Mouse (Mus musculus) layer of hippocampus, adult 9-10 months (tissue): ENCODE results near the gene Zfp992.
"Not testable (repeated sequence)": the region's sequence is repeated elsewhere in the genome, so short reads cannot be mapped to it uniquely, and the experiment has no call there.

Experiments used
- DNase-seq: peaks from one replicate; pipeline ENCODE4 v3.0.0; 2022; ENCODE audit warnings: low spot score

The Zfp992 gene

DNA sequence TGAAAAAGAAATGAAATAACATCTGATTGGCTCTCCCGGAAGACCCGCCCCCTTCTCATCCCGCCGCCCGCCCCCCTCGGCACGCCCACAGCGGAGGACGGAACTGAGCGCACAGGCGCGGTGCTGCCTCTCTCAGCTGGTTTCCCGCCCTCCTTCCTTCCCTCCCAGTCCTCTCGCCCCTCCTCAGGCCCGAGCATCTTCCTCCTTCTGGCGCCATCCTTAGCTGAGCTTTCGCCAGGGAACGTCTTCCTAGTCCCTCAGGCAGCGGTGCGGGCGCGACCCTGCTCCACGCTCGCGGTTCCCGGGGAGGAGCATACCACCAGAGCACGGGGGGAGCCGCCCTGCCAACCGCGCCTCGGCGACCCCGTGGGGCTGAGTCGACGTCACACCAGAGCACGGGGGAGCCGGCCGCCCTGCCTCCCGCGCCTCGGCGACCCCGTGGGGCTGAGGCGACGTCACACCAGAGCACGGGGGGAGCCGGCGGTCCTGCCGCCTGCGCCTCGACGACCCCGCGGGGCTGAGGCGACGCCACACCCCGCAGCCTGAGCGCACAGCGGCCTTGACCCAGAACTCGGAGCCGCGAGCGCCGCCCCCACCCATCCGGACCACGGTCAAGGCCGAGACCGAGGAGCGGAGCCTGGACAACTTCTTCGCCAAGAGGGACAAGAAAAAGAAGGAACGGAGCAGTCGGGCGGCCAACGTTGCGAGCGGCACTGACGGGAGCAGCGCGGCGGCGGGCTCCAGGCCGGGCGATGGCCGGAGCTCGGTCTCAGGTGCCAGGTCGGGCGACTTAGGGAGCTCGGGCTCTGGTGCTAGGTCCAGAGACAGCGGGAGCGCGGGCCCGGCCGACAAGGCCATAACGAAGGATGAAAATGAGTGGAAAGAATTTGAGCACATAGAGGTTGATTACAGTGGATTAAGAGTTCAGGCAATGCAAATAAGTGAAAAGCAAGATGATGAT lies 26.2 kb downstream of the Zfp992 start:
- DNase-seq: not testable (repeated sequence)

GRCm38 (mm10) chr4:146476260-146476659 lies 27.4 kb downstream of the Zfp992 start:
- DNase-seq: not testable (repeated sequence)

DNA sequence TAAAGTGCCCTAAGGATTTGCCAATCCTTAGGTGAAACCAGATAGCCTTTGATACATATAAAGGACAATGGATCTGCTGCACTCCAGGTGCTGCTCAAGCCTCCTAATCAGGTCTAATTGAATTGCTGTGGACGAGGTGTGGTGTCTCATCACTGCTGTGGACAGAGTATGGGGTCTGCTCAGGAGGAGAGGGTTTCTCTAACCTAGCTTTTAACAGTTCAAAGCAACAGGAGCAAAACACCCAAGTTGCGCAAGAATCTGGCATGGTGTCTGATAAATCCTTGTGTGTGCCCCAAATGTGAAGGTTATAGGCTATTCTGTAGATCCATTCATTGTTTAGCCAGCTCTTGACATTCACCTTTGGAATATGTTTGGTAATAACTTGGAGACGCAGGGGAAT lies 28.1 kb downstream of the Zfp992 start:
- DNase-seq: not testable (repeated sequence)

- DNase-seq: not testable (repeated sequence)
Observed at GRCm38 (mm10) chr4:146480376-146481096, 31.7 kb downstream of the Zfp992 start.

DNA sequence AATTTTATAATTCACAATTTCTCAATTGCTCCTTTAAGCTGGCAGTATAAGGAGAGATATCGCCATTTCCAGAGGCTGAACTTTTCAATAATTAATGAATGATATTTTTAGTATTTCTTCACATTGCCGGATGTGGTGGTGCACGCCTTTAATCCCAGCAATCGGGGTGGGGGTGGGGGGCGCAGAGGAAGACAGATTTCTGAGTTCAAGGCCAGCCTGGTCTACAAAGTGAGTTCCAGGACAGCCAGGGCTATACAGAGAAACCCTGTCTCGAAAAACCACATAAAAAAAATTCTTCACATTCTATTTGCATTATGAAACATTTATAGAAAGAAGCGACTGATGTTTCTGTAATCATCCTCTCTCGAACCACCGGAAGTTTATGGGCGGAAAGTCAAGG lies 33.7 kb downstream of the Zfp992 start:
- DNase-seq: not testable (repeated sequence)

DNA sequence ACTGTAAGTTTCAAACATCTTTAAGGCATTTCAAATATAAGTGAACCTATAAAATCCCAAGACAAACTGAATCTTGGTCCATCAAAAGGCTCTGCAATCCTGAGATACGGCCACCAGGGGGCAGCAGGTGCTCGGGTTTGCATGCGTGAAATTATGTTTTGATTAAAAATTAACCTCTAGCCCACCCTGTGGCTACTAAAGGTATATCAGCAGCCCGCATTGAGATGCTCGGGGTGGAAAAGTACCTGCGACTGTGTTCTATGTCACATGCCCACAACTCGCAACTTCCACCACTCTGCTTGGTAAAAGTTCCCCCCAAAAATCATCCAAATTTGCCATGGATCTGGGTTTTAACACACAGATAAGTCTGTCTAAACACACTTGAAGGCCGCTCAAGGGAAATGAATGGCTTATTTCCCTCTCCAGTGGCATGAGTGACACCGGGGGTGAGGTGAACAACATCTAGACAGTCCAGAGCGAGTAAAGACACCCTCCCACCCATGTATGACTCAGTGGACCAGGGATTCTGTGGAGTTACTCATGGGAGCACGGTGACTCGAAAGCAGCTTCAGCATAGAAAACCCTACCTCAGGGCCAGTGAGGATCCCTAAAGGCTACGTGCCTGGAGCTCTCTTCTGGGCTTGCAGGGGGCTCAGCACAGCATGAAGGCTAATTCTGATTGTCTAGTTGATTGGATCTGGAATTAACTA lies 34.9 kb downstream of the Zfp992 start:
- DNase-seq: not testable (repeated sequence)

DNA sequence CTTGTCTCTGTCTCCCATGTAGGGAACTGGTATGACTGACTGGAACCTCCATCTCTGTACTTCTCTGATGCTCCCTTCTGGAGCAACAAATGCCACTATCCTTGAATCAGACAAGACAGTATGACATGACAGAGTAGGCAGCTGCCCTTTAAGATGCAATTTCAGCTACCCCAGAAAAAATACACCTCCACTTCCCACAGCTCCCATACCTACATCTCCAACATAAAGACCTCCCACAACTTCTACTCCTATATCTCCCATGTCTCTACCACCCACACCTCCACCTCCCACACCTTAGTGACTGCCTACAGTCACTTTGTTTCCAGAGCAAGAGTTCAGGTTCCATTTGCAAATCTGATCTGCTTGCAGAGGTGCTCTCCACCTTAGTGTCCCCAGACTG lies 35.9 kb downstream of the Zfp992 start:
- not testable (repeated sequence) for DNase-seq

GRCm38 (mm10) chr4:146485183-146485939 lies 36.5 kb downstream of the Zfp992 start:
- not testable (repeated sequence) for DNase-seq

DNA sequence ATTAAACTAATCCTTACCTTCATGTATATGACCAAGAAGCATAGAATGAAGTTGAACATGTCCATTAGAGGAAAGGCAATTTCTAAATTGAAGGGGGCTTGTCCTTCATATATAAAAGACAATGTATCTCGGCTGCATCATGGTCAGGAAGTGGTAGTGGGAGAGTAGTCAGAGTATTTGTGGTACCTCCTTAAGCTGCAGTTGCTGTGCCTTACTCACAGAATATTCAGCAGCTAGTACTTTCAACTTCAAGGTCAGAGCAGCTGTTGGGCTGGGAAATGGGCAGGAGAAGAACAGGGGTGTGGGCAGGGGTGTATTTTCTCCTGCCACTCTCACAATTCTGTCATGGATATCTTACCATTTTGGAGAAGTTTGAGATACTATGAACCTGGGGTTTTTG lies 37.9 kb downstream of the Zfp992 start:
- DNase-seq: not testable (repeated sequence)

DNA sequence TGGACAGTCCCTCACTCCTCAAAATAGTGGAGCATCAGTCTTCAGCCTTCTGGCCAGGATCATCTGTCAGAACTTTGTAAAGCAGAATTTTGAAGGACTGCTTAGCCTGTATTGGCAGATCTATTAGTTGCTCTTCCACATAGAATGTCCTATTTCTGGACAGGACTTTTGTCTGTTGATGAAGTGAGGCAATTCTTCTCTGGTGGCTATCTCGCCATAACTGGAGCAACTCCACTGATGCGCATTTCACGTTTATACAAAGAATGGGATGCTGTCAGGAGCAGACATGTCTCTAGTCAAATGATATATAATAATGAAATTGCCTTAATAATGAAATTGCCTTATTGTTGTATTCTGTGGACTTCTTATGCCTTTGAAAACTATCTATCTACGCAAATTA lies 40.4 kb downstream of the Zfp992 start:
- not testable (repeated sequence) for DNase-seq

- DNase-seq: not testable (repeated sequence)
Observed at GRCm38 (mm10) chr4:146491993-146492392, 43.2 kb downstream of the Zfp992 start.

GRCm38 (mm10) chr4:146492439-146492838 lies 43.6 kb downstream of the Zfp992 start:
- DNase-seq: no peak

- no peak for DNase-seq
Observed at GRCm38 (mm10) chr4:146492851-146493250, 44.0 kb downstream of the Zfp992 start.

DNA sequence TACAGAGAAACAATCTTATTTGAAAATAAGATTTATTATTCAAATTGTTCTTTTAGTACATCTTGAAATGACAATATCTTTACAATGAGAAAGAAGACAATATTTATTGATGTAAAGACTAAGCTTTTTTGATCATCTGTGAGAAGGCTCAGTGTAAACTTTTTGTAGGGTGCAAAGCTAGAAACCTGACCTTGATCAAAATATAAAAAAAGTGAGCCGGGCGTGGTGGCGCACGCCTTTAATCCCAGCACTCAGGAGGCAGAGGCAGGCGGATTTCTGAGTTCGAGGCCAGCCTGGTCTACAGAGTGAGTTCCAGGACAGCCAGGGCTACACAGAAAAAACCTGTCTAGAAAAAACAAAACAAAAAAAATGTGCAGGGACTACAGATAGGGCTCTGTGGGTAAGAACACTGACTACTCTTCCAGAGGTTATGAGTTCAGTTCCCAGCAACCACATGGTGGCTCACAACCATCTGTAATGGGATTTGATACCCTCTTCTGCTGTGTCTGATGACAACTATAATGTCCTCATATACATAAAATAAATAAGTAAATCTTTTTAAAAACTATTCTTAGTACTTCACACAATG lies 44.6 kb downstream of the Zfp992 start:
- DNase-seq: not testable (repeated sequence)

DNA sequence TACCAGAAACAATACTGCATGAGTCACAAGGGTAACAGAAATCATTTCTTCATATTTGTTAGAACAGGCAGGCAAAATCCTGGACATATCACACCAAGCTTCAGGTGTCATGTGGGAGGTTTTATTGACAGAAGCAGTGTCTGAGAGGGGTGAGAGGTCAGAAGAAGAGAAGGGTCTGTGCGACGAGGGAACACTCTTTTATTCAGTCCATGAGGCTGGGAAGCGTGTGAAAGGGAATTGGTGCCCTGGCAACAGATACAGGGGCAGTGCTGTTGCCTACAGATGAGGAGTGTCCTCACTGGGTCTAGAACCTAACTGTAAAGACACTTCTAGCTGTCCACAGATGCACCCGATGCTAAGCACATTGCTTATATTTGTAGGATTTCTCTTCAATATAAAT lies 46.2 kb downstream of the Zfp992 start:
- no peak for DNase-seq

- DNase-seq: not testable (repeated sequence)
Observed at GRCm38 (mm10) chr4:146497695-146498275, 49.0 kb downstream of the Zfp992 start.

DNA sequence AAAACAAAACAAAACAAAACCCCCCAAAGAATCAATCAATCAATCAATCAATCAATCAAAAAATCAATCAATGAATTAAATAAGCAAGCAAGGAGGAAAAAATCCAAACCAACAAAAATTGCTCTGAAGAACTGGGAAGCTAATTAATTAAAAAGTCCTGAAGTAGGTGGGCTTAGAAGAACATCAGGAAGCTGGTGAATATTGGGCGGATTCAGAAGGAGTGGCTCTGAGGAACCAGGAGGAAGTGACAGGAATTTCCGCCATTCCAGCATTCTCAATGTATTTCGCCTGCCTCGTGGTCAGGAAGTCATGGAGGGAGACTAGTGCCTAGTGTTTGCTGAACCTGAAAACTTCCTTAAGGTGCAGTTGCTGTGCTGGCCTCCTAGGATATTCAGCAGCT lies 52.9 kb downstream of the Zfp992 start, which contains the start of gene Zfp981:
Zfp981 (plus strand) TSS at position 301 of the 400 bp plus-strand sequence.
- DNase-seq: not testable (repeated sequence)

- DNase-seq: not testable (repeated sequence)
Observed at GRCm38 (mm10) chr4:146509029-146509428, 60.2 kb downstream of the Zfp992 start.

DNA sequence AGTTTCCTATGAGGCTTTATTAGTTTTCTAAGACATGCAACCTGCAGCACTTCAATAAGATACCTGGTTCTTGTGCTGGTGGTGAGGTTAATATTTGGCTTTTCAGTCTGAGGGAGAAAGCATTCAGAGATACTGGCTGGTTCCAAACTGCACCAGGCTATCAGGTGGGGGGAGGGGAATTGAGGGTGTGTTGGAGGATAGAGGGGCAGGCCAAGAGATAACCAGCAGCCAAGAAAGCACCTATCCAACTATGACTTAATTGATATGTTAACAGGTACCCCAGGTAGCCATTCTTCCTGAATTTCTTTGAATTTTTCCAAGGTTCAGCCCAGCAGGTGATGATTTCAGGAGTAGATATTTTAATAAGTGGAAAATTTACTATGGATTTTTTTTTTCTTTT lies 63.0 kb downstream of the Zfp992 start:
- DNase-seq: not testable (repeated sequence)

DNA sequence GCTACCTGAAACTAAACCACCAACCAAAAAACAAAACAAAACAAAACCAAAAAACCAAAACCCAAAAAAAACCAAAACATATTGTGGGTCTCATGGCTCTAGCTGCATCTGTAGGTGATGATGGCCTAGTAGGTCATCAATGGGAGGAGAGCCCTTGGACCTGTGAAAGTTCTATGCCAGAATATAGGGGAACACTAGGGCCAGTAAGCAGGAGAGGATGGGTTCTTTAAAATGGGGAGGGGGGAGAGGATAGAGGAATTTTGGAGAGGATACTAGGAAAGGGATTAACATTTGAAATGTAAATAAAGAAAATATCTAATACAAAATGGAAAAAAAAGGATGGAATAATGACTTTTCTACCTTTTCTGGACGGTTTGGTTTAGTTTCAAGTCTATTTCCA lies 67.7 kb downstream of the Zfp992 start:
- no peak for DNase-seq

DNA sequence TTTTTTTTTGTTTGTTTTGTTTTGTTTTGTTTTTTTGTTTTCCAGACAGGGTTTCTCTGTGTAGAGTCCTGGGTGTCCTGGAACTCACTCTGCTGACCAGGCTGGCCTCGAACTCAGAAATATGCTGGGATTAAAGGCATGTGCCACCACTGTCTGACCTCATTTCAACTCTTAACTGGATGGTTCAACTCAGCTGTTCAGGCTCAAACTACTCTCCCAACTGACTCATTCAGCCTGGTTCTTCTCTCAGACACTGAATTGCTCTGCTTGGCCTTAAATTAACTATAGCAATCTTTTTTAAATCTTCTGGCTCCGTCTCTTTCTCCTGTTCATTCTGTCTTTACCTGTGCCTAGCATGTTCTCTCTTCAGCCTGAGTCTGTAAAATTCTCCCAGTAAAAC lies 68.3 kb downstream of the Zfp992 start:
- not testable (repeated sequence) for DNase-seq
